Mouse (Mus musculus) monocyte, adult 5-6 weeks (primary cell): ENCODE results near the gene Llgl2. TPM values are rescaled to one million over a fixed set of nuclear protein-coding genes. Genes with fewer than 3 reads are reported as not detected.

Experiments used
- ATAC-seq: fragments of 153-309, 156-312 bp; replicated peaks from 2 replicates; pipeline ENCODE4 v1.8.0; 2017; ENCODE audit warnings: mild to moderate bottlenecking; ENCODE audit not compliant: low TSS enrichment, insufficient number of reproducible peaks, severe bottlenecking, poor library complexity, low FRiP score
- total RNA-seq: library from RNA; stranded (forward); fragments of 200-1000, 200-491, 200-594 nt; gene quantifications from 3 replicates; pipeline ENCODE4 v1.2.3, GENCODE M21; 2017

The Llgl2 gene
- total RNA-seq, 1 experiment from 2014 or later, result 10.4 TPM

GRCm38 (mm10) chr11:115898886-115899285 is 75.0 kb downstream of the Llgl2 start:
- ATAC-seq, result 0 out of 2 replicates have a peak, but pooled peaks have one; percentile 9

- no peak for ATAC-seq
Observed at GRCm38 (mm10) chr11:115899486-115900266, 75.8 kb downstream of the Llgl2 start, which contains the start of gene Smim5. Smim5 (plus strand) TSS chr11:115899966.

DNA sequence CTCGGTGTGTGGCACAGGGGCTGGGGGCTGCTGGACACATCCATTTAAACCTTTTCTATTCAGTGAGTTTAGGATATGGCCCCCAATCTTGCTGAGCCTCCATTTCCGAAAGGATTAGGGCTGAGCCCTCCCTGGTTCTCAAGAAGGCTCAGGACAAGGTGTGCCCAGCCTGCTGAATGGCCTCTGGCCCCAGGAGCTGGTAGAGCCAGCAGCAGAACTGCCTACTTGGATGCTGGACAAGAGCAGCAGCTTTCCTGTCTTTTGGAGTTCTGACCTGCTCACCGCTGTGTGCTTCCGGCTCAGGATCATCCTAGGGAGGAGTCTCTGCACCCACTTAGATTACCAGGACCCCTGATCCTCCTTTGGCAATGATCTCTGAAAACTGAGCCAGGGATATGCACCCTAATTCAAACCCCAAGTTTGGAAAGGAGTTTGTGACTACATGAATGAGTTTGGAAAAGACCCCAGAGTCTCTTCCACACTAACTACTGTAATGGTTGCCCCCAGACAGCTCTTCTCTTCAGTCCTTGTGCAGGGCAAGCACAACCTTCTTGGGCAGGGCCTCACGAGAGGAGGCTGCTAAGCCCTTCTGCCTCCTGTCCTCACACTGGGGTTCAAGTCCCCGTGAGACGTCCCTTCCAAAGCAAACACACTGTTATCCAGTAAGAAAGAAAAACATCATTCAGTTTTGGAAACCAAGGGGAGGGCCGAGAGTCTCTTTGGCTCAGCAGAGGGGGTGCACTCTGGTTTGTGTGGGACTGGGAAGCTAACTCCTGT is 76.9 kb downstream of the Llgl2 start:
- ATAC-seq, result no peak

- no peak for ATAC-seq
Observed at GRCm38 (mm10) chr11:115901338-115902161, 77.7 kb downstream of the Llgl2 start.

DNA sequence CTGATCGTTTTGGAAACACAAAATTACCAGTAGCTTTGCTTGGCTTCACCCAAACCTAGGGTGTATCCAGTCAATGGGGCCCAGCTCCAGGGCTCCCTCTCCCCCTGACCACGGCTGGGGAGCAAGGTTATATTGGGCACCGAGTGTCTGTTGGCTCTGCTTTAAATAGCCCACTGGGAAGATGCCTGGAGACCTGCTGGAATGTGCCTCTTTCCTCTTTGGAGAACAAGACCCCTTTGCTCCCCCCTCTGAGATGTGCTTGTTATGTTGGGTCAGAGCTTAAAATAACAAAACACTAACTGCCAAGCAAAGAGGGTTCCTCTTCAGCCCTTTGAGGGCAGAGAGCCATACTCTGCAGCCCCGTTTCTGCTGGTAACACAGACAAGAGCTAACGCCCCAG is 78.3 kb downstream of the Llgl2 start:
- ATAC-seq, result no peak

DNA sequence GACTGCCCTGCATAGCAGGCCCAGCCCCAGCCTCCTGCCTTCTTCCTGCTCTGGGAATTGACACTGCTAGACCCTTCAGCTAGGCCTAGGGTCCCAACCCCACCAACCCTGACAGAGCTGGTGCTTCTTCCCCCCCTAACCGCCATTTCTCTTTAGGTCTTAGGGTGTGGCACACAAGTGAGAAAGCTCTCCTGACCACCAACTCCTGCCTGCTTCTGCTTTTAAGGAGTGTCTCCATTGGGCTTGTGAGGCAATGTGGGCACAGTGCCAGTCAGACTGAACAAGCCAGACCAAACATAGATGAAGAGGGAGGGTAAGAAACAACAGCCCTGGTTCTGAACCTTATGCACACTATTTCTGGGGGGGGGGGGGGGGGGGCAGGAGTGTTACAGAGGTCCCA is 79.0 kb downstream of the Llgl2 start:
- ATAC-seq, result peak; percentile 82

- no peak for ATAC-seq
Observed at GRCm38 (mm10) chr11:115903384-115904230, 79.8 kb downstream of the Llgl2 start.

GRCm38 (mm10) chr11:115904231-115904955 is 80.5 kb downstream of the Llgl2 start:
- no peak for ATAC-seq

Other genes starting within 250 kb of the Llgl2 start
- 20.4 to 30.1 TPM (median 20.7 TPM) in 3 replicates for gene Mrps7, start 220.1 kb upstream of the Llgl2 start, total RNA-seq
- gene Gga3, start 220.0 kb upstream of the Llgl2 start, total RNA-seq, result 32.1 to 47.8 TPM (median 37.8 TPM) in 3 replicates
- 37.5 to 42.1 TPM (median 41.2 TPM) in 3 replicates for gene Mif4gd, start 211.1 kb upstream of the Llgl2 start, total RNA-seq
- gene Slc25a19, start 195.8 kb upstream of the Llgl2 start, total RNA-seq, result 14.2 to 23.5 TPM (median 15.3 TPM) in 3 replicates
- 28.1 to 56.7 TPM (median 47.2 TPM) in 3 replicates for gene Grb2, start 115.5 kb upstream of the Llgl2 start, total RNA-seq
- 10.8 to 33.1 TPM (median 10.9 TPM) in 3 replicates for gene Tmem94, start 58.6 kb upstream of the Llgl2 start, total RNA-seq
- 0.19 to 5.1 TPM (median 0.78 TPM) in 3 replicates for gene Caskin2, start 10.4 kb upstream of the Llgl2 start, total RNA-seq
- 6.3 to 11.7 TPM (median 7.3 TPM) in 3 replicates for gene Tsen54, start 9.3 kb upstream of the Llgl2 start, total RNA-seq
- not detected in 3 replicates for gene Myo15b, start 34.4 kb downstream of the Llgl2 start, total RNA-seq
- 0.87 to 5.0 TPM (median 0.96 TPM) in 3 replicates for gene Smim5, start 75.9 kb downstream of the Llgl2 start, total RNA-seq
- gene Smim6, start 88.0 kb downstream of the Llgl2 start, total RNA-seq, result 0.49 TPM in 1 of 3 replicates, not detected in the others
- gene Sap30bp, start 109.2 kb downstream of the Llgl2 start, total RNA-seq, result 109 to 210 TPM (median 121 TPM) in 3 replicates
- 16.2 to 25.6 TPM (median 23.2 TPM) in 3 replicates for gene Recql5, start 109.4 kb downstream of the Llgl2 start, total RNA-seq
- not detected in 3 replicates for gene Itgb4, start 150.7 kb downstream of the Llgl2 start, total RNA-seq
- gene Galk1, start 188.7 kb downstream of the Llgl2 start, total RNA-seq, result 3.6 to 6.4 TPM (median 5.8 TPM) in 3 replicates
- gene H3f3b, start 203.9 kb downstream of the Llgl2 start, total RNA-seq, result 1,370 to 2,118 TPM (median 2,068 TPM) in 3 replicates
- 8.3 to 18.3 TPM (median 11.6 TPM) in 3 replicates for gene Unk, start 206.3 kb downstream of the Llgl2 start, total RNA-seq